Mouse (Mus musculus) urinary bladder, postnatal 0 days (tissue): ENCODE data around the gene Dtd2. TPM values are rescaled to one million over a fixed set of nuclear protein-coding genes. Genes with fewer than 3 reads are reported as not detected.

Experiments
- polyA plus RNA-seq: library from polyadenylated mRNA; unstranded; fragments of >200 nt; fragmentation: Nextera tagmentation; extraction: Ambion mirVana; gene quantifications from 2 replicates; pipeline ENCODE4 v1.2.1, GENCODE M21; 2015

Gene Dtd2
- polyA plus RNA-seq, result 17.8 and 19.1 TPM in 2 replicates

GRCm38 (mm10) chr12:52005877-52006632, at the start of gene Dtd2:
Dtd2 (minus strand) TSS chr12:52006501.

GRCm38 (mm10) chr12:52027963-52028362, 21.7 kb upstream of the Dtd2 start, which contains the start of gene Gpr33:
Gpr33 (minus strand) TSS chr12:52028063.

GRCm38 (mm10) chr12:51971070-51971664, 35.1 kb downstream of the Dtd2 start, which contains the start of gene Heatr5a:
Heatr5a (minus strand) TSS chr12:51971321.

Other genes starting within 250 kb of the Dtd2 start
- gene Hectd1, start 177.0 kb downstream of the Dtd2 start, polyA plus RNA-seq, result 27.2 and 27.8 TPM in 2 replicates
- 7.2 and 8.5 TPM in 2 replicates for gene Heatr5a, start 35.2 kb downstream of the Dtd2 start, polyA plus RNA-seq
- gene Gpr33, start 21.6 kb upstream of the Dtd2 start, polyA plus RNA-seq, result not detected in 2 replicates
- gene Nubpl, start 91.2 kb upstream of the Dtd2 start, polyA plus RNA-seq, result 5.6 and 5.7 TPM in 2 replicates